Mouse (Mus musculus): Measurements from ENCODE around the gene Lhfpl5.

The Lhfpl5 gene

DNA sequence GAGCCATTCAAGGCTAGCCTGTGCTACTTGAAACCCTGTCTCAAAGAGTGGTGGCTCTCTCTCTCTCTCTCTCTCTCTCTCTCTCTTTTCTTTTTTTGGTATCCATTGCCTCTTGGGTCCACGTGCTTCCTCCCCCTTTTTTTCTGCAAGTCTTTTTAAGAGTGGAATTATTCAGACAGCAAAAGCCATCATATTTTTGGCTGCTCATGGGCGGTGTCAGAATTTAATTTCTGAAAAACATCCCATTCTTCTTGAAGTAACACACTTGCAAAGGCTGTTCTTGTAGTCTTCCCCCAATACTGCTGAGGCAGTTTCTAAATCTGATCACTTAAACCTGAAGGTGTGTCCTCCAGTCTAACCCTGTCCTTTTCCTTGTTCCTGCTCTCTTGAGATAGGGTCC, 51.5 kb downstream of the Lhfpl5 start:
- no peak for DNase-seq (ENCODE audit: low spot score in 2 of 2)

DNA sequence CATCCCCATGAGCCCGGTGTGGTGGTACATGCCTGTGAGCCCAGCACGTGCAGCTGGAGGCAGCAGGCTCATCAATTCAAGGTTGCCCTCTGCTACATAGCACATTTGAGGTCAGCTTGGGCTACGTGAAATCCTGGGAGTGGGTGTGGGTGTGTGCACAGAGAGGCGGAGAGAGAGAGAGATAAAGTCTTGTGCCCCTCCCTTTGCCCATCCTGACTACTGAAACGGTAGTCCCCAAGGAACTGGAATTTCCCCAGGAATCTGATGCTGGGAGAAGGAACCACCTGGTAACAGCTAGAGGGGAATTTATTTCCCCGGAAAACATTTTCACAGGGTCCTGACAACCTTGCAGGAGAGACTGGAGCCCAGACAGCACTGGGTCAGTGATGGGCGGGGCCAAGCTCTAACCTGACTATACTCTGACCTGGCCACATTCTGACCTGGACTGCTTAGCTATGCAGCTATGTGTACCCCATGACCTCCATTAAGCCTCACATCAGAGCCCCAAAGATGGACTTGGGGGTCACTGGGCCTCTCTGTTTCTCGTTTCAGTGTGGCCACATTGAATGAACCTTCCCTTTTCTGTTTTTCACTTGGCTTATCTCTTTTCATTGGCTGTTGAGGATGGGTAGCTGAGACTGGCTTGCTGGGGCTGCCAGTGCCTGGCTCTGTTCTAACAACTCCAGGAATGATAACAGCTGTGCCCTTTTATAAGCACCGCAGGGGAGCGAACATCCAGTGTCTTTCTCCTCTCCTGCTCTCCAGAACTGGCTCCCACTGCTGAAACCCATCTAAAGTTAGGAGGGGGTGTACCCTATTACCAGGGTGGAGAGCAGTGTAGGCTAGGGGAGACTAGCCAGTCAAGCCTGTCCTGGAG, 53.0 kb downstream of the Lhfpl5 start:
- DNase-seq (ENCODE audit: low spot score in 2 of 2): no peak

DNA sequence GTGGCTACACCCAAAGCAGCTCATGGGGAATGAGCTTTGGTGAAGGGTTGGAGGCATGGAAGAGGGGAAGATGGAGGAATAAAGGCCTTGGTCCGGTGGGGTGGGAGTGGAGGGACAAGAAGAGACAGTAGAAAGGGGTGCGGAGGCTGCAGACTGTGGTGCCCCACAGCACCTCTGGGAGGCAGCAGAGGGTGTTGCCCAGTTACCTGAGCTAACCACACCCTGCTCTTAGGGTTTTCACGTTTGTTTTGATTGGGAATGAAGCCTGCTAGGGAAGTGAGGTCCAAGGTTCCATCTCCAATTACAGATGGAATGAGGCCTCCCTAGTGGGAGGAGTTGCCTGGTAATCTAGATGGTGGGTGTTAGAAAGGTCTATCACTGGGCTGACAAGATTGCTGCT, 53.7 kb downstream of the Lhfpl5 start:
- no peak for DNase-seq (ENCODE audit: low spot score in 2 of 2)
